Mouse (Mus musculus): ENCODE measurements around the gene Arhgap28. TPM values are rescaled to one million over a fixed set of nuclear protein-coding genes. Genes with fewer than 3 reads are reported as not detected.

The Arhgap28 gene
- polyA plus RNA-seq, 1 experiment from 2014 or later: 67.0 TPM

DNA sequence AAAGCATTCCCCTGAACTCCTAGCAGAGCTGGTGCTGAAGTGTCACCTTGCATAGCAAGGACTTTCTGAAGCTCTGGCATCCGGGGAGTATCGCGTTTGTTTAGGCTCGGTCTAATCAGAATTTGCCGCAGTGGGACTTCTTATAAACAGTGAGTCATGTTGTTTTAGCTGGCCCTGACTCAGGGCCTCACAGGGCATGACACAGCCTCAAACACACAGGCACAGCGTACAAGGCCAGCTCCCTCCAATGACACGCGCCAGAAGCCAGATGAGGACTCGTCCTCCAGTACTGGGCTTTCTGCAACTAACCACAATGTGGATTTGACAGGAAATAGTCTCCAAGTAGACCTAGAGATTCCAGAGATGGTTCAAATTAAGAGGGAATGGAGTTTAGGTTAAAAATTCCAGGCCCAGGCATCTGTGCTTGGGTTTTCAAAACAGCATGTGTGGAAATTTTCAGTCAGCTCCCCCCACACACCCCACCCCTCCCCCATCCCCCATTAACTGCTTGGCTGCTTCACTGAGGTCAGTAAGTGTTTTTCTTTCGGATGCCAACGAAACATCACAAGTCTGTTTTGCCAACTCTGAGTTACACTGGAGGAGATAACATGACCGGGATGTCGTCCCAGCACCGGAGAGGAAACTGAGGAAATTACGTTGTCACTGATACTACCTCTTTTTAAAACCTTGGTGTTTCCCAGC lies 14.8 kb downstream of the Arhgap28 start:
- Histone ChIP-seq H3K4me2 (peak overlapping the region; percentile 41), H3K9me3 (no peaks in the 10 kb centered on the region)

DNA sequence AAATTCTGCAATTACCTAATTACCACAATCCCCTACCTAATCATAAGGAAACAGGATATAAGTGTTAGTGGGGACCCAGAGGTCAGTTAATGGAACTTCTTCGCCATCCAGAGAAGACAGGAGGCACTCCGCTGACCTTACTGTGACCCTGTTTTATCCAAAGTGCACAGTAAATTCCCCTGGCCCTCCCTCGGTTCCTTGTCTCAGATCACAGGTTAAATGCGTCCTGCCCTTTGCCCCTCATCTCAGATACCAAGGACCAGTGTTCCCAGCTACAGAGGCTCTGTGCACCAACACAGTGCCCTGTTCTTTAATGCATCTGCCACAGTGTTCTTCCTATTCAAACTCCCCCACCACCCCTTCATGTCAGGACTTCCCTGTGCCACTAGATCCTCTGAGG lies 18.4 kb downstream of the Arhgap28 start:
- WGBS: 33% methylated on average over 4 of the region's 4 CpGs
- no peaks in the 10 kb centered on the region for H3K36me3 ChIP-seq
- no peak overlapping the region for H3K27ac ChIP-seq
- H3K4me1 ChIP-seq (replicated peaks): peaks cover 33% of the 10 kb centered on the region
- H3K9me3 ChIP-seq: no peaks in the 10 kb centered on the region
- H3K27me3 ChIP-seq: no peaks in the 10 kb centered on the region
- no peak for ATAC-seq (ENCODE audit: insufficient number of reproducible peaks, insufficient read depth, low FRiP score, low TSS enrichment, low read depth)
- H3K4me3 ChIP-seq (replicated peaks): no peak overlapping the region
- no peak overlapping the region for H3K4me2 ChIP-seq
- no peak overlapping the region for H3K9ac ChIP-seq (replicated peaks)

More for the DNA sequence above, 14.8 kb downstream of the Arhgap28 start:
- Histone ChIP-seq H3K4me3 (replicated peaks) (no peak overlapping the region), H3K4me1 (replicated peaks) (peaks cover 29% of the 10 kb centered on the region), H3K36me3 (no peaks in the 10 kb centered on the region), H3K9ac (replicated peaks) (no peak overlapping the region; the same call in 1 of the 2 replicates), H3K27ac (peak overlapping the region; percentile 81), H3K27me3 (no peaks in the 10 kb centered on the region)
- WGBS: 19% methylated on average over 15 of the region's 15 CpGs
- peak; percentile 86 for ATAC-seq (ENCODE audit: insufficient number of reproducible peaks, insufficient read depth, low FRiP score, low TSS enrichment, low read depth)

GRCm38 (mm10) chr17:67980573-67980972 lies 23.3 kb downstream of the Arhgap28 start:
- no peak for ATAC-seq (ENCODE audit: insufficient number of reproducible peaks, insufficient read depth, low FRiP score, low TSS enrichment, low read depth)

DNA sequence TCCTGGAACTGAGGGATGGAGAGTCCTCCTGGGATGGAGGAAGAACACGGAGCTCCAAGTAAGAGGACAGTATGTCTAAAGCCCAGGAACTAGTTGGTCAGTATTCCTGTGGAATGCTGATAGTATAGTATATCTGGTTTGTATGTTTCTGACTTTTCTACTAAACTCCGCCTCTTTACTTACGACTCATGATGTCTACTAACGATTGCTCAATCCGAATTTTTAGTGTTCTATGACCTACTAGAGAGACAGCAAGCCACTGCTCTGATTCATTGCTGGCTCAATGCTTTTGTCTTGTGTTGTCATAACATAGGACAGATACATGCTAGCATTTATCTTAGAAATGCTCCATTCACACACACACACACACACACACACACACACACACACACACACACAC lies 24.7 kb downstream of the Arhgap28 start:
- no peaks in the 10 kb centered on the region for H3K9me3 ChIP-seq
- 80% methylated on average over 5 of the region's 5 CpGs for WGBS
- H3K4me1 ChIP-seq (replicated peaks): peaks cover 31% of the 10 kb centered on the region
- no peak overlapping the region for H3K4me2 ChIP-seq
- H3K36me3 ChIP-seq: no peaks in the 10 kb centered on the region
- no peak for ATAC-seq (ENCODE audit: insufficient number of reproducible peaks, insufficient read depth, low FRiP score, low TSS enrichment, low read depth)
- H3K4me3 ChIP-seq (replicated peaks): no peak overlapping the region
- H3K27ac ChIP-seq: no peak overlapping the region
- H3K27me3 ChIP-seq: no peaks in the 10 kb centered on the region
- no peak overlapping the region for H3K9ac ChIP-seq (replicated peaks)

More at GRCm38 (mm10) chr17:67980573-67980972, 23.3 kb downstream of the Arhgap28 start:
- no peak overlapping the region for H3K9ac ChIP-seq (replicated peaks)
- H3K4me1 ChIP-seq (replicated peaks): peaks cover 22% of the 10 kb centered on the region
- no peaks in the 10 kb centered on the region for H3K36me3 ChIP-seq
- H3K9me3 ChIP-seq: no peaks in the 10 kb centered on the region
- no peaks in the 10 kb centered on the region for H3K27me3 ChIP-seq
- no peak overlapping the region for H3K4me2 ChIP-seq
- WGBS: 80% methylated on average over 3 of the region's 3 CpGs
- H3K27ac ChIP-seq: no peak overlapping the region
- H3K4me3 ChIP-seq (replicated peaks): no peak overlapping the region

DNA sequence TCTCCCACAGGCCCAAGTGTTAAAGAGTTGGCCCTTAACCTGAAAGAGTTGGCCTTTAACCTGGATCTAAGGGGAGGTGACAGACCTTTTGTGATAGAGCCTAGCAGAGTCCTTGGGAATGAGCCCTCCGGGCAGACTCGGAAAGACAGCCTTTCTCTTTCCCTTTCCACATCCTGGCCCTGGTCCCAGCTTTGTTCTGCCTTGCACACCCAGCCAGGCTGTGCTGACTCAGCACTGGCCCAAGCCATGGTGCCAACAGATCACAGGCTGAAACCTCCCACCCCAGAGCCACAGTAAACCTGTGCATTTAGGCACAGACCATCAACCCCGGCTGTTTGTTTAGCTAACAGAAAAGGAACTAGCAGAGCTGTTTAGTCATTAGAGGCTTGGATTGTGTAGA lies 25.1 kb downstream of the Arhgap28 start:
- no peaks in the 10 kb centered on the region for H3K27me3 ChIP-seq
- no peaks in the 10 kb centered on the region for H3K36me3 ChIP-seq
- no peak overlapping the region for H3K9ac ChIP-seq (replicated peaks)
- peaks cover 36% of the 10 kb centered on the region for H3K4me1 ChIP-seq (replicated peaks)
- ATAC-seq (ENCODE audit: insufficient number of reproducible peaks, insufficient read depth, low FRiP score, low TSS enrichment, low read depth): no peak
- 57% methylated on average over 3 of the region's 3 CpGs for WGBS
- no peaks in the 10 kb centered on the region for H3K9me3 ChIP-seq
- no peak overlapping the region for H3K4me2 ChIP-seq
- peak overlapping the region; percentile 25; the same call in 1 of the 2 replicates for H3K27ac ChIP-seq
- no peak overlapping the region for H3K4me3 ChIP-seq (replicated peaks)

DNA sequence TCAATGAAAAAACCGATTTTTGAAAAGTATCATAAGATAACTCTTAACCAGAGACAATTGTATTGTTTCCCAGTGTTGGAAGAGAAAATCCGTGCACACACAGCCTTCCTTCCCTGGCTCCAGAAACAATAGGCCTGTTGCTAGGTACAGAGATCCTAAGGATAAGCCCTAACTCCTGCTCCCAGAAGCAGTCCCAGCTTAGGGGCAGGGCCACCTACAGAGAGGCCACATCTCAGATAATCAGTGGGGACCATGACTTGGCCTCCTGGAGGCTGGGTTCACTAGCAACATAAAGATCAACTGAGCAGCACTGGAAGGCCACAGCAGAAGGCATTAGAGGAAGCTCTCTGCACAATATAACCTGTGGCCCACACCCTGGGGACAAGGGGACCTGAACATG lies 27.5 kb downstream of the Arhgap28 start:
- Histone ChIP-seq H3K4me3 (replicated peaks) (no peak overlapping the region), H3K36me3 (no peaks in the 10 kb centered on the region), H3K9me3 (no peaks in the 10 kb centered on the region), H3K27me3 (no peaks in the 10 kb centered on the region), H3K9ac (replicated peaks) (no peak overlapping the region), H3K4me1 (replicated peaks) (peaks cover 29% of the 10 kb centered on the region), H3K27ac (no peak overlapping the region), H3K4me2 (no peak overlapping the region)
- 57% methylated on average over 2 of the region's 2 CpGs for WGBS
- no peak for ATAC-seq (ENCODE audit: insufficient number of reproducible peaks, insufficient read depth, low FRiP score, low TSS enrichment, low read depth)

- no peaks in the 10 kb centered on the region for H3K36me3 ChIP-seq
- no peaks in the 10 kb centered on the region for H3K27me3 ChIP-seq
- ATAC-seq (ENCODE audit: insufficient number of reproducible peaks, insufficient read depth, low FRiP score, low TSS enrichment, low read depth): no peak
- no peak overlapping the region for H3K4me2 ChIP-seq
- H3K4me1 ChIP-seq (replicated peaks): peaks cover 29% of the 10 kb centered on the region
- no peak overlapping the region for H3K27ac ChIP-seq
- no peak overlapping the region for H3K9ac ChIP-seq (replicated peaks)
- no peak overlapping the region for H3K4me3 ChIP-seq (replicated peaks)
- H3K9me3 ChIP-seq: no peaks in the 10 kb centered on the region
These were observed 27.9 kb downstream of the Arhgap28 start for GRCm38 (mm10) chr17:67976027-67976426.

- 0 out of 2 replicates have a peak overlapping the region, but pooled peaks have one; percentile 8 for H3K27ac ChIP-seq
- no peak for ATAC-seq (ENCODE audit: insufficient number of reproducible peaks, insufficient read depth, low FRiP score, low TSS enrichment, low read depth)
These were observed 29.2 kb downstream of the Arhgap28 start for GRCm38 (mm10) chr17:67974679-67975078.

GRCm38 (mm10) chr17:67966853-67967540 lies 36.9 kb downstream of the Arhgap28 start:
- H3K36me3 ChIP-seq: peaks cover 1% of the 10 kb centered on the region; the same call in 1 of the 2 replicates
- no peak overlapping the region for H3K4me2 ChIP-seq
- H3K4me3 ChIP-seq (replicated peaks): no peak overlapping the region
- H3K27me3 ChIP-seq: no peaks in the 10 kb centered on the region
- no peaks in the 10 kb centered on the region for H3K9me3 ChIP-seq
- no peak for ATAC-seq (ENCODE audit: insufficient number of reproducible peaks, insufficient read depth, low FRiP score, low TSS enrichment, low read depth)
- H3K4me1 ChIP-seq (replicated peaks): peaks cover 14% of the 10 kb centered on the region
- no peak overlapping the region for H3K9ac ChIP-seq (replicated peaks)
- no peak overlapping the region for H3K27ac ChIP-seq
- 83% methylated on average over 8 of the region's 8 CpGs for WGBS

More at GRCm38 (mm10) chr17:67974679-67975078, 29.2 kb downstream of the Arhgap28 start:
- H3K9ac ChIP-seq (replicated peaks): no peak overlapping the region
- no peak overlapping the region for H3K4me2 ChIP-seq
- H3K9me3 ChIP-seq: no peaks in the 10 kb centered on the region
- no peaks in the 10 kb centered on the region for H3K36me3 ChIP-seq
- no peaks in the 10 kb centered on the region for H3K27me3 ChIP-seq
- peaks cover 29% of the 10 kb centered on the region for H3K4me1 ChIP-seq (replicated peaks)
- WGBS: 50% methylated on average over 2 of the region's 2 CpGs
- H3K4me3 ChIP-seq (replicated peaks): no peak overlapping the region

GRCm38 (mm10) chr17:67962858-67963257 lies 41.1 kb downstream of the Arhgap28 start:
- 90% methylated on average over 6 of the region's 6 CpGs for WGBS
- no peak overlapping the region for H3K4me3 ChIP-seq (replicated peaks)
- no peak overlapping the region for H3K4me2 ChIP-seq
- ATAC-seq (ENCODE audit: insufficient number of reproducible peaks, insufficient read depth, low FRiP score, low TSS enrichment, low read depth): no peak
- no peak overlapping the region for H3K9ac ChIP-seq (replicated peaks)
- H3K27ac ChIP-seq: no peak overlapping the region
- H3K27me3 ChIP-seq: no peaks in the 10 kb centered on the region
- no peaks in the 10 kb centered on the region for H3K9me3 ChIP-seq
- H3K4me1 ChIP-seq (replicated peaks): peaks cover 15% of the 10 kb centered on the region
- peaks cover 5% of the 10 kb centered on the region; the same call in 1 of the 2 replicates for H3K36me3 ChIP-seq

- H3K4me1 ChIP-seq (replicated peaks): peaks cover 18% of the 10 kb centered on the region
- H3K27me3 ChIP-seq: no peaks in the 10 kb centered on the region
- no peak for ATAC-seq (ENCODE audit: insufficient number of reproducible peaks, insufficient read depth, low FRiP score, low TSS enrichment, low read depth)
- no peak overlapping the region for H3K4me2 ChIP-seq
- H3K27ac ChIP-seq: no peak overlapping the region
- 93% methylated on average over 8 of the region's 8 CpGs for WGBS
- H3K36me3 ChIP-seq: peaks cover 5% of the 10 kb centered on the region; the same call in 1 of the 2 replicates
- H3K4me3 ChIP-seq (replicated peaks): no peak overlapping the region
- no peak overlapping the region for H3K9ac ChIP-seq (replicated peaks)
- H3K9me3 ChIP-seq: no peaks in the 10 kb centered on the region
These were observed 41.9 kb downstream of the Arhgap28 start for GRCm38 (mm10) chr17:67962020-67962419.
